ENCODE assay signal across 20 mouse cellular contexts in genomic region chr13:58476033-58476830, GRCm38 (mm10).
DNase-seq lines count a peak whose midpoint lies in the region; ATAC-seq and TF ChIP-seq lines count a peak whose summit lies in the region.
"Had no signal": no experiment of that assay in that cellular context is flagged by ENCODE, and none has a peak within 500 bp of the region (broad histone marks: within the 10 kb centered on the region; RNA-seq: fewer than 3 reads in every experiment).

No protein-coding gene starts in this region.

- WGBS in heart, embryonic 11.5 days (ENCODE audit: insufficient replicate concordance), result 48% methylated on average over 8 of the region's 9 CpGs
- 29% methylated on average over 9 of the region's 9 CpGs for WGBS in liver, embryonic 12.5 days (ENCODE audit: insufficient replicate concordance)
- WGBS in forebrain, embryonic 11.5 days, result 29% methylated on average over 8 of the region's 9 CpGs

- peaks cover 3% of the 10 kb centered on the region; the same call in 1 of the 2 replicates for H3K4me1 ChIP-seq in heart, embryonic 11.5 days (ENCODE audit: control insufficient read depth, insufficient read depth, low read length)
- H3K4me1 ChIP-seq in E14TG2a.4 (replicated peaks; ENCODE audit: low read depth, low read length), result peaks cover 66% of the 10 kb centered on the region
- peaks cover 70% of the 10 kb centered on the region for H3K4me1 ChIP-seq in G1E (ENCODE audit: insufficient read depth, low read depth, low read length)
- peaks cover 74% of the 10 kb centered on the region for H3K4me1 ChIP-seq in liver, embryonic 12.5 days
- H3K4me1 ChIP-seq in forebrain, embryonic 11.5 days (replicated peaks; ENCODE audit: control insufficient read depth, insufficient read depth, low read length), result no peaks in the 10 kb centered on the region; the same call in 1 of the 2 replicates

- no peaks in the 10 kb centered on the region for H3K9me3 ChIP-seq in heart, embryonic 11.5 days (replicated peaks; ENCODE audit: control insufficient read depth, low read length)
- H3K9me3 ChIP-seq in E14TG2a.4 (ENCODE audit: low read length) (no peaks in the 10 kb centered on the region), G1E (replicated peaks) (no peaks in the 10 kb centered on the region)
- H3K9me3 ChIP-seq in liver, embryonic 12.5 days (replicated peaks), result no peaks in the 10 kb centered on the region
- H3K9me3 ChIP-seq in forebrain, embryonic 11.5 days (ENCODE audit: control insufficient read depth, low read length), result no peaks in the 10 kb centered on the region
- H3K9me3 ChIP-seq: embryonic facial prominence, embryonic 13.5 days; limb, embryonic 13.5 days; lung, embryonic 15.5 days; midbrain, embryonic 10.5 days had no signal

- H3K36me3 ChIP-seq in heart, embryonic 11.5 days (ENCODE audit: control insufficient read depth, insufficient read depth, low read length), result no peaks in the 10 kb centered on the region
- H3K36me3 ChIP-seq in E14TG2a.4 (ENCODE audit: insufficient read depth, low read length), result no peaks in the 10 kb centered on the region
- H3K36me3 ChIP-seq in G1E (replicated peaks), result no peaks in the 10 kb centered on the region
- H3K36me3 ChIP-seq in liver, embryonic 12.5 days, result no peaks in the 10 kb centered on the region
- no peaks in the 10 kb centered on the region for H3K36me3 ChIP-seq in forebrain, embryonic 11.5 days (ENCODE audit: control insufficient read depth, insufficient read depth, low read length)
- H3K36me3 ChIP-seq: embryonic facial prominence, embryonic 13.5 days; limb, embryonic 13.5 days; lung, embryonic 15.5 days; midbrain, embryonic 10.5 days had no signal

- no peak overlapping the region; the same call in 1 of the 2 replicates for H3K4me2 ChIP-seq in heart, embryonic 11.5 days
- peak overlapping the region; percentile 55 for H3K4me2 ChIP-seq in liver, embryonic 12.5 days
- no peak overlapping the region for H3K4me2 ChIP-seq in forebrain, embryonic 11.5 days (ENCODE audit: low read depth, low read length, severe bottlenecking)
- H3K4me2 ChIP-seq: embryonic facial prominence, embryonic 13.5 days; limb, embryonic 13.5 days; lung, embryonic 15.5 days had no signal

- intact Hi-C loops in heart, postnatal 36 days (cut with DNase I), result no loop called here

- DNase-seq in heart, postnatal 36 days, result no peak
- no peak for DNase-seq in G1E (ENCODE audit: low spot score)
- DNase-seq in adrenal gland, postnatal 10 days, result no peak
- no peak for DNase-seq in adrenal gland, adult 2 months
- no peak for DNase-seq in forebrain, embryonic 11.5 days (ENCODE audit: low spot score)
- DNase-seq: adrenal gland, adult 8-10 months; cerebellum, adult 9-10 months; heart, adult 11 months; heart, postnatal 4 days; kidney, adult 18-20 months; thymus, postnatal 4 days had no signal

- H3K27me3 ChIP-seq in heart, embryonic 11.5 days (ENCODE audit: control insufficient read depth, insufficient read depth, low read length), result peaks cover 4% of the 10 kb centered on the region
- no peaks in the 10 kb centered on the region for H3K27me3 ChIP-seq in E14TG2a.4 (ENCODE audit: insufficient read depth, low read length)
- H3K27me3 ChIP-seq in G1E (ENCODE audit: insufficient read depth, low read length), result no peaks in the 10 kb centered on the region
- peaks cover 45% of the 10 kb centered on the region for H3K27me3 ChIP-seq in liver, embryonic 12.5 days (replicated peaks)
- peaks cover 5% of the 10 kb centered on the region; the same call in 1 of the 2 replicates for H3K27me3 ChIP-seq in forebrain, embryonic 11.5 days (ENCODE audit: control insufficient read depth, insufficient read depth, low read length)

- peak overlapping the region; percentile 61 for H3K27ac ChIP-seq in heart, embryonic 11.5 days (ENCODE audit: low read depth, low read length)
- H3K27ac ChIP-seq in liver, embryonic 12.5 days, result peak overlapping the region; percentile 91
- H3K27ac ChIP-seq in forebrain, embryonic 11.5 days (ENCODE audit: low read depth, low read length), result no peak overlapping the region
- H3K27ac ChIP-seq: embryonic facial prominence, embryonic 13.5 days; kidney, postnatal 0 days; limb, embryonic 13.5 days; lung, embryonic 15.5 days; macrophage had no signal

- no peak for TF ChIP-seq CTCF in E14TG2a.4 (conservative IDR thresholded peaks at IDR 0.05; ENCODE audit: low read length)
- TF ChIP-seq CTCF in G1E (IDR thresholded peaks at IDR 0.05; ENCODE audit: low read depth, low read length), result no peak

- no peak overlapping the region for H3K9ac ChIP-seq in heart, embryonic 11.5 days (ENCODE audit: low read depth, low read length)
- H3K9ac ChIP-seq in liver, embryonic 12.5 days, result peak overlapping the region; percentile 54
- no peak overlapping the region for H3K9ac ChIP-seq in forebrain, embryonic 11.5 days (ENCODE audit: low read length)
- H3K9ac ChIP-seq: embryonic facial prominence, embryonic 13.5 days; limb, embryonic 13.5 days; lung, embryonic 15.5 days had no signal

- peak; percentile 50 for ATAC-seq in heart, embryonic 11.5 days (replicated peaks; ENCODE audit: insufficient number of reproducible peaks, low FRiP score, low TSS enrichment)
- ATAC-seq in G1E (ENCODE audit: extremely low read depth, insufficient number of reproducible peaks, low FRiP score, poor library complexity, severe bottlenecking), result 0 out of 2 replicates have a peak, but pooled peaks have one; percentile 10
- peak; percentile 31; the same call in 1 of the 2 replicates for ATAC-seq in liver, embryonic 12.5 days
- no peak for ATAC-seq in forebrain, embryonic 11.5 days (replicated peaks; ENCODE audit: low FRiP score)

- no peak overlapping the region for H3K4me3 ChIP-seq in heart, embryonic 11.5 days (ENCODE audit: low read depth, low read length)
- H3K4me3 ChIP-seq in E14TG2a.4 (replicated peaks; ENCODE audit: low read length), result peak overlapping the region; percentile 45
- peak overlapping the region; percentile 56; the same call in 1 of the 2 replicates for H3K4me3 ChIP-seq in G1E (ENCODE audit: low read depth, low read length)
- H3K4me3 ChIP-seq in liver, embryonic 12.5 days, result peak overlapping the region; percentile 18
- no peak overlapping the region for H3K4me3 ChIP-seq in forebrain, embryonic 11.5 days (ENCODE audit: low read depth, low read length)
- H3K4me3 ChIP-seq: embryonic facial prominence, embryonic 13.5 days; limb, embryonic 13.5 days; lung, embryonic 15.5 days; midbrain, embryonic 10.5 days had no signal

Comparison
In these comparisons a context has a peak if more than half of its experiments do, and no peak if none do; other contexts are left out.
1. H3K4me3 ChIP-seq: peak in E14TG2a.4 (single experiment), G1E (single experiment) and liver, embryonic 12.5 days (single experiment); none in heart, embryonic 11.5 days (single experiment) and forebrain, embryonic 11.5 days (single experiment).